Mouse (Mus musculus) C2C12 (cell line): ENCODE data around the gene Gca.

Experiments
- CTCF ChIP-seq: IDR thresholded peaks from one replicate; pipeline ENCODE4 v1.5.1; 2011; ENCODE audit not compliant: control insufficient read depth, insufficient read depth, insufficient read length
- MYOD1 ChIP-seq: IDR thresholded peaks from one replicate; pipeline ENCODE4 v1.6.1; 2011; ENCODE audit warnings: low read depth; ENCODE audit not compliant: control insufficient read depth, insufficient read length
- MYOG ChIP-seq: IDR thresholded peaks from one replicate; pipeline ENCODE4 v1.6.1; 2011; ENCODE audit not compliant: control insufficient read depth, insufficient read length; ENCODE audit errors: extremely low read depth

- no peak for TF ChIP-seq CTCF
- TF ChIP-seq MYOD1, result no peak
- TF ChIP-seq MYOG, result no peak
Measured at GRCm38 (mm10) chr2:62660565-62660964, 3.5 kb upstream of the Gca start.
